Mouse (Mus musculus): ENCODE measurements around the gene Pelo. TPM values are rescaled to one million over a fixed set of nuclear protein-coding genes. Genes with fewer than 3 reads are reported as not detected.

Gene Pelo
- polyA plus RNA-seq, 1 experiment, result 23.7 TPM

DNA sequence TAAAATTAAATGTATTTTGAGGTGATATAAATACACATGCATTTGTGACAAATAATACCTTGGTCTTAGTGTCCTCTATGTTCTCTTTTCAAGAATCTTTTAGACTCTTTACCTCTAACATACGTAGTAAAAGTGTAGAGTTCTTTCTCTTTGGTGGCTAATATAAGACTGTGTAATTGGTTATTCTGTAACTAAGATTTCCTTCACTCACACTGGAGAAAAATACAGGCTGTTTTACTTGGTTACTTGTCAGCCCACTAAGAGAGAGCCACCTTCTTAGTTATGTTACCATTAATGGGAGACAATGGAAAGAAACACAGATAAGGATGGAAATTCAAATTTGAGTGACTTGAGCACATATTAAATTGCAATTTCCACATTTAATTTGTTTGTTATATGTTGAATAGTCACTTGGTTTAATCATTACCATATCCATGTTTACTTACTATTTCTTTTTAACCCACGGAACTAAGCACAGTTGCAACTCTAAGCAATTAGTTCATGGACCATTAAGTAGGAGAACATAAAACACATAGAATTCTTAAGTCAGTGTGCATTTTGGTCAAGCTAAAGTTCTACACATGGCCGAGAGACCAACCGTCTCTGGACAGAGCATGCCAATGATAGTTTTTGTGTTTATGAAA, 22.5 kb downstream of the Pelo start:
- no peak for TF ChIP-seq MAX (IDR thresholded peaks at IDR 0.05; ENCODE audit: low read depth)
- no peak for TF ChIP-seq CEBPB (IDR thresholded peaks at IDR 0.05; ENCODE audit: insufficient read depth, poor library complexity, severe bottlenecking)
- TF ChIP-seq USF1 (IDR thresholded peaks at IDR 0.05; ENCODE audit: low read depth), result no peak
- TF ChIP-seq TCF3 (IDR thresholded peaks at IDR 0.05; ENCODE audit: insufficient read length, low read depth), result no peak
- no peak for TF ChIP-seq E2F4 (IDR thresholded peaks at IDR 0.05; ENCODE audit: insufficient read depth)
- no peak for TF ChIP-seq MYOD1 (IDR thresholded peaks at IDR 0.05; ENCODE audit: control insufficient read depth in 1 of 3, insufficient read length in 2 of 3, low read depth in 2 of 3)
- no peaks in the 10 kb centered on the region for H3K27me3 ChIP-seq (ENCODE audit: control insufficient read depth, insufficient read depth, insufficient read length)
- H3K79me2 ChIP-seq (ENCODE audit: control insufficient read depth, insufficient read depth), result no peaks in the 10 kb centered on the region
- no peak overlapping the region for H3K4me3 ChIP-seq
- no peaks in the 10 kb centered on the region for H3K36me3 ChIP-seq (ENCODE audit: control insufficient read depth, insufficient read depth)
- no peak overlapping the region for H3K4me2 ChIP-seq (ENCODE audit: low read depth)
- H3ac ChIP-seq (ENCODE audit: control insufficient read depth, insufficient read length), result no peak overlapping the region

DNA sequence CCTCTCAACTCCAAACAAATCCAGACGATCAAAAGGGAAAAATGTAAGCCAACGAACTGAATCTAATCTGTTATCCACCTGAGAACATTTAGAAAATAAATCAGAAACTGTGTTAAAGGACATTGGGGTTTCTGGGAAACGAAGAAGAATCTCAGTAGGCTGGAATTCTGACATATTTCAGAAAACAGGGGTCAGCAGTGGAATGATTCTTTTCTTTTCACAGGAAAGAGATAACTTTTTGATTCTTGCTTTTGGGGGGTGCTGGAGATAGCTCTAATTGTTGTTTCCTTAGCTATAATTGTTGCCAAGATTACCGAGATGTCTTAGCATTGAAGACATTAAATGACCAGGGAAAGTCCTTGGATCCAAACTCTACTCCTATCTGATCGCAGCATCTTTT, 32.4 kb downstream of the Pelo start:
- TF ChIP-seq POLR2AphosphoS2 (IDR thresholded peaks at IDR 0.05; ENCODE audit: insufficient read length, low read depth) (no peak), USF1 (IDR thresholded peaks at IDR 0.05; ENCODE audit: low read depth) (no peak), E2F4 (IDR thresholded peaks at IDR 0.05; ENCODE audit: insufficient read depth) (no peak), MAX (IDR thresholded peaks at IDR 0.05; ENCODE audit: low read depth) (no peak), CEBPB (IDR thresholded peaks at IDR 0.05; ENCODE audit: insufficient read depth, poor library complexity, severe bottlenecking) (no peak)
- H3K36me3 ChIP-seq (ENCODE audit: control insufficient read depth, insufficient read depth), result no peaks in the 10 kb centered on the region
- no peak overlapping the region for H3ac ChIP-seq (ENCODE audit: control insufficient read depth, insufficient read length)
- H3K4me2 ChIP-seq (ENCODE audit: low read depth), result no peak overlapping the region
- H3K27me3 ChIP-seq (ENCODE audit: control insufficient read depth, insufficient read depth, insufficient read length), result no peaks in the 10 kb centered on the region
- H3K79me2 ChIP-seq (ENCODE audit: control insufficient read depth, insufficient read depth), result no peaks in the 10 kb centered on the region
- no peak overlapping the region for H3K4me3 ChIP-seq

GRCm38 (mm10) chr13:115054783-115055182, 35.2 kb downstream of the Pelo start:
- TF ChIP-seq TCF3 (IDR thresholded peaks at IDR 0.05; ENCODE audit: insufficient read length, low read depth), result no peak
- TF ChIP-seq POLR2A (IDR thresholded peaks at IDR 0.05; ENCODE audit: insufficient read length, low read depth), result no peak
- no peak for TF ChIP-seq USF1 (IDR thresholded peaks at IDR 0.05; ENCODE audit: low read depth)
- TF ChIP-seq MYOG (IDR thresholded peaks at IDR 0.05; ENCODE audit: control insufficient read depth in 1 of 3, insufficient read depth in 1 of 3, insufficient read length in 2 of 3, low read depth in 2 of 3), result no peak
- TF ChIP-seq MYOD1 (IDR thresholded peaks at IDR 0.05; ENCODE audit: control insufficient read depth in 1 of 3, insufficient read length in 2 of 3, low read depth in 2 of 3), result no peak
- TF ChIP-seq CEBPB (IDR thresholded peaks at IDR 0.05; ENCODE audit: insufficient read depth, poor library complexity, severe bottlenecking), result no peak
- no peak for TF ChIP-seq TCF12 (IDR thresholded peaks at IDR 0.05; ENCODE audit: insufficient read depth, poor library complexity, severe bottlenecking)
- no peak for TF ChIP-seq MAX (IDR thresholded peaks at IDR 0.05; ENCODE audit: low read depth)
- no peak for TF ChIP-seq SRF (IDR thresholded peaks at IDR 0.05; ENCODE audit: control insufficient read depth, insufficient read length, low read depth)
- no peak for TF ChIP-seq E2F4 (IDR thresholded peaks at IDR 0.05; ENCODE audit: insufficient read depth)
- TF ChIP-seq POLR2AphosphoS2 (IDR thresholded peaks at IDR 0.05; ENCODE audit: insufficient read length, low read depth), result no peak
- no peak for TF ChIP-seq REST (IDR thresholded peaks at IDR 0.05; ENCODE audit: insufficient read depth, insufficient read length)
- no peaks in the 10 kb centered on the region for H3K79me2 ChIP-seq (ENCODE audit: control insufficient read depth, insufficient read depth)
- no peaks in the 10 kb centered on the region for H3K36me3 ChIP-seq (ENCODE audit: control insufficient read depth, insufficient read depth)
- H3K4me2 ChIP-seq (ENCODE audit: low read depth), result peak overlapping the region; percentile 24
- H3ac ChIP-seq (ENCODE audit: control insufficient read depth, insufficient read length), result no peak overlapping the region
- no peaks in the 10 kb centered on the region for H3K27me3 ChIP-seq (ENCODE audit: control insufficient read depth, insufficient read depth, insufficient read length)
- no peak overlapping the region for H3K4me3 ChIP-seq

DNA sequence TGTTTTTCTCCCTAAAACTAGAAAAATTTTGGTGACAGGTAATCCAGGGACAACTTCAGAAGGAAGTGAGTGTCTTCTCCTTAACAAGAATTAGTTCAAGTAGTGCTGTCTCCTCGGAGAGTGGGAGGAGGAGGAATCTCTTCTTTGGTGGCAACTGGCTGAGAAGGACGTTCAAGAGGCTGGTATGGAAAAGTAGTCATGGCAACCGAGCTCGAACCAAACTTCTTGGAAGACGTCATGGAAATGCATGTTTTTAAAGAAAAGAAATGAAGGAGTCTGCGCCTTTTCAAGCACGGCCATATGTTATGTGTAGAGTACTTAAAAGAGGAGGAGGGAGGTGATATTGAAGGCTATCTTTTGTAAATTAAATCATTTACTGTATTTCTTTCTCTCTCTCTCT, 37.4 kb downstream of the Pelo start:
- Histone ChIP-seq H3K79me2 (ENCODE audit: control insufficient read depth, insufficient read depth) (no peaks in the 10 kb centered on the region), H3K27me3 (ENCODE audit: control insufficient read depth, insufficient read depth, insufficient read length) (no peaks in the 10 kb centered on the region), H3K4me3 (no peak overlapping the region), H3ac (ENCODE audit: control insufficient read depth, insufficient read length) (no peak overlapping the region), H3K4me2 (ENCODE audit: low read depth) (peak overlapping the region; percentile 30), H3K36me3 (ENCODE audit: control insufficient read depth, insufficient read depth) (no peaks in the 10 kb centered on the region)
- TF ChIP-seq TCF12 (IDR thresholded peaks at IDR 0.05; ENCODE audit: insufficient read depth, poor library complexity, severe bottlenecking) (no peak), MAX (IDR thresholded peaks at IDR 0.05; ENCODE audit: low read depth) (no peak), E2F4 (IDR thresholded peaks at IDR 0.05; ENCODE audit: insufficient read depth) (no peak), MYOG (IDR thresholded peaks at IDR 0.05; ENCODE audit: control insufficient read depth in 1 of 3, insufficient read depth in 1 of 3, insufficient read length in 2 of 3, low read depth in 2 of 3) (no peak), USF1 (IDR thresholded peaks at IDR 0.05; ENCODE audit: low read depth) (no peak), CEBPB (IDR thresholded peaks at IDR 0.05; ENCODE audit: insufficient read depth, poor library complexity, severe bottlenecking) (no peak), MYOD1 (IDR thresholded peaks at IDR 0.05; ENCODE audit: control insufficient read depth in 1 of 3, insufficient read length in 2 of 3, low read depth in 2 of 3) (no peak), TCF3 (IDR thresholded peaks at IDR 0.05; ENCODE audit: insufficient read length, low read depth) (no peak), POLR2AphosphoS2 (IDR thresholded peaks at IDR 0.05; ENCODE audit: insufficient read length, low read depth) (no peak), SRF (IDR thresholded peaks at IDR 0.05; ENCODE audit: control insufficient read depth, insufficient read length, low read depth) (no peak), REST (IDR thresholded peaks at IDR 0.05; ENCODE audit: insufficient read depth, insufficient read length) (no peak), POLR2A (IDR thresholded peaks at IDR 0.05; ENCODE audit: insufficient read length, low read depth) (no peak)
